Mouse (Mus musculus): ENCODE data around the gene Tox2. TPM values are rescaled to one million over a fixed set of nuclear protein-coding genes. Genes with fewer than 3 reads are reported as not detected.

Gene Tox2
- total RNA-seq, 2 experiments from 2014 or later: 2.4 to 2.6 TPM

DNA sequence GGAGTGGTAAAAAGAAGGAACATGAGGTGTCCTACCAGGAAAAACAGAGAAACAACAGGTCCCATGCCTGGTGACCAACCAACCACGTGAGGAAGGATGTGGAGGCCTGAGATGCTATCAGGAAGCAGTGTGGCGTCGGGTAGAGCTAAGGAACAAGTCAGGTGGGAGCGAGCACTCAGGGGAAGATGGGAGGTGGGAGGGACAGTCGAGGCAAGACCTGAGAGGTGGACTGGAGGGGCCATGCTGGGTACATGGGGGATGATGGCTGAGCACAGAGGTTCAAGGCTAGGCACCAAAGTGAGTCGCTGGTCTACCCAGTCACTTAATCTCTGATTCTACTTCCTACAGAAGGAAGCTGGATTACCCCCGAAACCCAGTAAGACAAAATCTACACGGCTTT lies 152.7 kb downstream of the Tox2 start:
- intact Hi-C loops (cut with DNase I): no loop called here
- DNase-seq: no peak

DNA sequence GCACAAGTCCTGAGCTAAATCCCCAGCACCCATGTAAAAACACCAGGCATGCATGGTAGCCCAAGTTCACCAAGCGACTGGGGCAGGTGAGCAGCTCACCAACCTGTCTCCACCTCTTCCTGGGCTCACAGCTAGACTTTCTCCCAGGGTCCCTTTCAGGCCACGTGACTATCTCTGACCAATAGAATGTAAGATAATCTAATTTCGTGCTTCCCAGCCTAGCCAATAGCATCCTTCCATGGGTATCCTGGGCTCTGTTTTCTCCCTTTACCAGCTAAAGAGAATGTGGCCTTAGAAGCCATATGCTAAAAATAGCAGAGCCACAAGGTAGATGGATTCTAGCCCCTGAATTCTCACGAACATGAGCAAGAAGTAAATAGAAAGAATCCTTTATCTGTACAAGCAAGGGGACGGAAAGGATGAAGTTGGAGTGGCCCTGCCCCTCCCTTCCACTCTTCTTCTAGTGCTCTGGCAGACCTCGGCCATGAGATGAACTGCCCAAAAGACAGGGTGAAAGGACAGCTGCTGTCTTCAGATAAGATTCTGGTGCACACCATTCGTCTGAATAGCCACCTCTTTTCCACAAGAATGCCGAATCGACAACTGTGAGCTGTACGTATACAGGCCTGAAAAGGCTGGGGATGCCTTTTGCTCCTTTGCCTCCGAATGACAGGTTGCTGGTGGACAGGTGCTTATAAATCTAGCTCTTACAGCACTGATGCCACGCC lies 153.4 kb downstream of the Tox2 start:
- no peak for DNase-seq
- intact Hi-C loops (cut with DNase I): no loop called here

DNA sequence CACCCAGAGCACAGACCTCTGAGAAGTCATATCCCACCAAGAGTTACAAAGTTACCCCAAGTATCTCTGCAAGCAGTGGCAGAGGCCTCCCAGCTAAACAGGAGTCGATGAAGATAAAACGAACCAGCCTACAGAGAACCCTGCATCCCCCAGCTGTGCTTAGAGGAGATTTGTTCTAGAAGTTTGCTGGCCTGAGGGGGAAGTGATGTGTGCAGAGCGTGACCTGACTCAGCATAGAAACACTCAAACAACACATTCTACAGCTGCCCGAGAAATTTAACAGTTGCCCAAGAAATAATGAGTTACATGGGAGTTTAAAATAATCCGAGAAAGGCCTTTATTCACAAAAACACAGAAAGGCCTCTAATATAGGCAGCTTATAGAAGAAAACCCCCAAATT lies 155.7 kb downstream of the Tox2 start:
- intact Hi-C loops (cut with DNase I): no loop called here
- no peak for DNase-seq

DNA sequence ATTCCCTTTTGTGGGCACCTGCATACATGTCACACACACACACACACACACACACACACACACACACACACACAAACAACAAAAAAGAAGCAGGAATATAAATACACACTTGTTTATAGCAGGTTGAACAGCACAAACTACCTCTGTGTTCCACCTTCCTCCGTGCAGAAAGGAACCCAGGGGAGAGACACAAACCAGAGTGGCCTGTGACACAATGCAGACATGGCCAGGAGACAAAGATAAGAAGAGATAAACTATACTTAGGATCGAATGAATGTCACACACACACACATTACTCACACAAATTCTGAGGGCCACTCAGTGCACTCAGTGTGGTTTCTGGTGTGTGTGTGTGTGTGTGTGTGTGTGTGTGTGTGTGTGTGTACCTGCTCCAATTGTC lies 156.3 kb downstream of the Tox2 start:
- no peak for DNase-seq

DNA sequence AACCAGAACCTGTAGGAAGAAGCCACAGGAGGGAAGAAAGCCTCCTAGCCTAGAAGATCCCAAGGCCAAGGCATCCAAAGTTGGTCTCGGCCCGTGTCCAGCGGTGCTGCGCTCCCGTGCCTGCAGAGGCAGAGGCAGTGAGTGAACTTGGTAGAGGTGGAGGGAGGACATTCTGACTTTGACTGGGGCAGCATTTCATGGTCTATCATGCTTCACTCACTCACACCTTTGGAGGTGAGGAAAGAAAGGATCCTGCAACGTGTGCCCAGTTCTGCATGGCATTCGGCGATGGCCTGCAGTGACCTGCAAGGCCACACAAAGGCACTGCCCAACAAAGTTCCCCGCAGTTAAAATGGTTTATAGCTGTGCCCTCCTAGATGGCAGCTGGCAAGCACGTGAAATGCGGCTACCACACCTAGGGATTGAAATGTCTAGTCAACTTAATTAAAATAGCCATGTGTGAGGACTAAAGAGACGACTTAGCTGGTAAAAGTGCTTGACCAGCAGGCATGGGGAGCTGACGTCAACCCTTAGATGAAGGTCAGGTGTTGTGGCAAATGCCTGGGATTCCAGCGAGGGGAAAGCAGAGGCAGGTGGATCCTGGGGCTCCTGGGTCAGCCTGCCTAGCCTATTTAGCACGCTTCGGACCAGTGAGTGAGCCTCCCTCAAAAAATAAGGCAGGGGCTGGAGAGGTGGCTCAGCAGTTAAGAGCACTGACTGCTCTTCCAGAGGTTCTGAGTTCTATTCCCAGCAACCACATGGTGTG lies 158.1 kb downstream of the Tox2 start:
- DNase-seq: peak; percentile 54 to 67
- intact Hi-C loops (cut with DNase I): loop anchor here (5.0 kb wide), 1 partner anchor 36 kb away; the partner anchor contains the start of gene Jph2

More for the DNA sequence above, 156.3 kb downstream of the Tox2 start:
- intact Hi-C loops (cut with DNase I): no loop called here

DNA sequence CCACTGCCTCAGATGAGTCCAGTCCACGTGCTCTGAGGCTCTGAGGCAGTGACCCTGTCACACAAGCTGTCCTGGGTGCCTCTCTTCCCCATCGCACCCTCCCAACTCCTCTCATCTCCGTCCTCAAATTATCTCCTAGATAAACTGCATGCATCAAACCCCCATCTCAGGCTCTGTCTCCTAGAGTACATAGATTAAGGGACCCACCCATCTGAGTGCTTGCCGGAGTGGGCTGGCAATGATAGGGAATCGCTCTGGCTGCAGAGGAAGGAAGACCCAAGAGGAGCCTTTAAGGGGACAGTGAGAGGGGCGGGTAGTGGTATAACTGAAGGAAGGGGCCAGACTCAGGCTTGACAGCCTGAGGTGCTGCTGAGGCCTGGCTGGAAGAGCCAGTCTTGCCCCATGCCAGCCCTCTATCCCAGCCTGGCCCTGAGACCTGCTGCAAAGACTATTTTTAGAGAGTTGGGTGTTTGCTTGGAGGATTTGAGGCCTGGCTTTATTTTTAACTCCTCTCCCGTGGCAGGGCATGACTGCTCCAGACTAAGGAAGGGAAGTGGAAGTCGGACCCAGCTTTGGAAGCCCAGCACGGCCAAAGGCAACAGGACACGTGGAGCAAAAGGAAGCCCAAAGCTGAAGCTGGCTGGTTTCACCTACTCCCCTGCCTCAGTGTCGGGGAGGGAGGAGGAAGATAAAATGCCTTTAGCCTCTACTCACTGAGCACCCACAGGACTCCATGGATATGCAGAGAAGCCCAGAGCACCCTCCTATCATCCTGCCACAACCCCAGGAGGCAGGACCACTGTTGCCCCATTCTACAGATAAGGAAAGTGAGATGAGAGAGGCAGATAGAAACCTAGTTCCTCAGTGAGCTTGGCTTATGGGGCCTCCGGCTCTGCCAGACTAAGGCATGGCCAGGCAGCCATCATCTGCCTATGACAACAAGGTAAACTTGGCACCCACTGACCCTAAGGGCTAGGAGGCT lies 160.3 kb downstream of the Tox2 start:
- DNase-seq: peak; percentile 49 to 60
- intact Hi-C loops (cut with DNase I): loop anchor here (5.0 kb wide), 1 partner anchor 34 kb away; the partner anchor contains the start of gene Jph2

DNA sequence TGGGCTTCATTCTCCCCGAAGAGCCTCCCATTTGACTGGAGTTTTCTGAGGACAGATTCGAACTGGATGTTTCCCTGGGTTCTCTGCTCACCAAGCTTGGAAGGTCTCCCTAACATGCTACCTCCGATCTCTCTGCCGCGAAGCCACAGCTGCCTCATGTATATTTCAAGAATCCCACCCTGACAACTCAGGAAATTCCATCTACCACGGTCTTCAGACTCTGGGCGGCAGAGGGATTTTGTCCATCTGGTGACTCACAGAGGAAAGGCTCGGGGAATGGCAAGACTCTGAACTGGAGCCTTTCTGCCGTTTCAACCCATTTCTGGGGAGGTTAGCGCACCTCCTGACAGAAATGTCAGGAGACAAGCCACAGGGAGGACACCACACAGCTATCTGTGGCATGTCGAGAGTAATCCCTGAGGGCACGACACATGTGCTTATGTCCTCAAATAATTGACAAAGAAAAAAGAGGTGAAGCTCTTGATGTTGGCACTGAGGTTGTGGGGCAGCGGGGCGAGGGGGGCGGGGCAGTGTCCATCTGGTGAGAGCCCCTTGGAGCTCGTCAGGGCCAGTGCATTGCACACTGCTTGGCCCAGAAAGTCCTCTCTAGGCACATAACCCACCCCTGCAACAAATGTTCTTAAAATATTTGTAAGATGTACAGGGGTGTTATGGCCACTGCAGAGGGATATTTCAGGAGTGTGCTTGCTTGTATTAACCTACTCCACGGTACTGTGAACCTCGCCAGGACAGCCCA lies 162.0 kb downstream of the Tox2 start:
- no peak for DNase-seq
- intact Hi-C loops (cut with DNase I): loop anchor here (5.0 kb wide), 1 partner anchor 32 kb away; the partner anchor contains the start of gene Jph2

DNA sequence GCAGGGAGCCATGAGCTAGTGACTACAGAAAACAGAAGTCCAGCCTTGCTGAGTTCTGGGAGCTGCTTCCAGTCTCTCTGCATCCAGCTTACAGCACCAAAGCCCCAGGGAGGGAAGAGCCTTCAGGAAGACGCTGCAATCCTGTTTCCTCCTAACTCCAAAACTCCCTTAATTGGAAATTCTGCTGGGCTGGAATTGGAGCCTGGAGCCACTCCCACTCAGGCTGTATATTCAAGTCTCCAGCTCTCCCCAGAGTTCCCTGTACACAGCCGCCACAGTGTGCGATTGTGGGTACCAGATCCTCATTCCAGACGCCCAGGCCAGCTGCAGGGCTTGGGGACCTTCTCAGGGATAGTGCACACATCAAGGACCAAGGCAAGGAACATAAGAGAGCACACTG lies 167.2 kb downstream of the Tox2 start:
- intact Hi-C loops (cut with DNase I): no loop called here
- peak; percentile 43 to 47 for DNase-seq

DNA sequence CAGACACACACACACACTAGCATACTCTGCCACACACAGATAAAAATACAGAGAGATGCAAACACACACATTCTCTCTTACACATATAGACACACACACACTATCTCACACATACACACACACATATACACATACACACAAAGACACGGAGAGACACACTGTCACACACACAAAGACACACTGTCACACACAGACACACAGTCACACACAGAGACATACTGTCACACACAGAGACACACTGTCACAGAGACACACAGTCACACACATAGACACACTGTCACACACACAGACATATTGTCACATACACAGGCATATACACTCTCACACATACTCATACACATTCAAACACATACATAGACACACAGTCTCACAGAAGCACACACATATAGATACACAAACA lies 169.7 kb downstream of the Tox2 start:
- no peak for DNase-seq
- intact Hi-C loops (cut with DNase I): no loop called here

Other genes with a start within 250 kb of the Tox2 start
- under 1 TPM in 1 of 2 experiments, not detected in 1; 0.12 TPM for gene Sgk2, start 215.8 kb upstream of the Tox2 start, total RNA-seq (2021)
- 10 to 100 TPM; 21.6 to 21.7 TPM for gene Ift52, start 185.8 kb upstream of the Tox2 start, total RNA-seq (2021)
- 1 to 10 TPM; 1.7 to 2.3 TPM for gene Mybl2, start 148.4 kb upstream of the Tox2 start, total RNA-seq (2021)
- not detected for gene Gtsf1l, start 115.3 kb upstream of the Tox2 start, total RNA-seq (2021)
- 100 to 1,000 TPM; 401 to 402 TPM for gene Jph2, start 194.9 kb downstream of the Tox2 start, total RNA-seq (2021)
- 10 to 100 TPM; 22.3 to 25.3 TPM for gene Oser1, start 221.6 kb downstream of the Tox2 start, total RNA-seq (2021)
- gene Gdap1l1, start 235.4 kb downstream of the Tox2 start, total RNA-seq (2021): not detected